Mouse (Mus musculus) NIH3T3 (cell line): ENCODE measurements around the gene Abca13.
A peak's percentile ranks its signal among the peaks of the same experiment; 100 is the strongest.
"Not testable (repeated sequence)": the region's sequence is repeated elsewhere in the genome, so short reads cannot be mapped to it uniquely, and the experiment has no call there.

Experiments used
- DNase-seq: peaks from one replicate; pipeline ENCODE4 v3.0.0-alpha.2; 2012; ENCODE audit warnings: low read depth

Gene Abca13

DNA sequence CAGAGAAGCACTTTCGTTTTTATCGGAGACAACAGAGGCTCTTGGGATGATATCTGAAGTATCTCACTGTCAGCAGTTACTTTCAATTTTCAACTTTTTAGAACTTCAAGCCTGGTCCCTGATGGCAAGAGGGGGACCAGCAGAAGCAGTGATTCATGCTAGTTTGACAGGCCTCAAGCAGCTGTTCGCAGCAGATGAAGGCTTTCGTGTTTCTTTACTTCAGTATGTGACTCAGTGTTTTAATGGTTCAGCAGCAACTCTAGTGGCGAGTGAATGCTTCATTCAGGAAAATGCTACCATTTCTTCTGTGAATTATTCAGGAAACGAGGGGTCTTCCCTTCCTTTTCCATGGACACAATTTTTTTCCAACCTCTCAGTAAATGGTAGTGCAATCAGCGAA lies 99.4 kb downstream of the Abca13 start:
- DNase-seq, result no peak

- no peak for DNase-seq
Measured at GRCm38 (mm10) chr11:9299615-9300014, 107.9 kb downstream of the Abca13 start.

DNA sequence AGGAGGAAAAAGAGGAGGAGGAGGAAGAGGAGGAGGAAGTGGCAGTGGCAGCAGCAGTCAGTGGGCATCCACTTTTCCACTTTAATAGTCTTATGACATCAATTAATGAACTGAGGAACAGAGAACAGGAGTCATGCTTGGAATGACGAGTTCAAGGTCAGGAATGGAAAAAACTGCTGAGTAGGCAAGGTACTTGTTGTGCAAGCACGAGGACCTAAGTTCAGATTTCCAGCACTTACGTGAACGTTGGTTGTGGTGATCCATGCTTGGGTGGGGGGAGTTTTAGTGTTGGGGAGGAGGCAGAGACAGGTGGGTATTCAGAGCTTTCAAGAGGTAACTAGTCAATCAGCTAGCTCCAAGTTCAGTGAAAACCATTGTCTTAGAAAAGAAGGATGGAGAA lies 113.7 kb downstream of the Abca13 start:
- no peak for DNase-seq

GRCm38 (mm10) chr11:9316545-9316944 lies 124.8 kb downstream of the Abca13 start:
- DNase-seq, result no peak

DNA sequence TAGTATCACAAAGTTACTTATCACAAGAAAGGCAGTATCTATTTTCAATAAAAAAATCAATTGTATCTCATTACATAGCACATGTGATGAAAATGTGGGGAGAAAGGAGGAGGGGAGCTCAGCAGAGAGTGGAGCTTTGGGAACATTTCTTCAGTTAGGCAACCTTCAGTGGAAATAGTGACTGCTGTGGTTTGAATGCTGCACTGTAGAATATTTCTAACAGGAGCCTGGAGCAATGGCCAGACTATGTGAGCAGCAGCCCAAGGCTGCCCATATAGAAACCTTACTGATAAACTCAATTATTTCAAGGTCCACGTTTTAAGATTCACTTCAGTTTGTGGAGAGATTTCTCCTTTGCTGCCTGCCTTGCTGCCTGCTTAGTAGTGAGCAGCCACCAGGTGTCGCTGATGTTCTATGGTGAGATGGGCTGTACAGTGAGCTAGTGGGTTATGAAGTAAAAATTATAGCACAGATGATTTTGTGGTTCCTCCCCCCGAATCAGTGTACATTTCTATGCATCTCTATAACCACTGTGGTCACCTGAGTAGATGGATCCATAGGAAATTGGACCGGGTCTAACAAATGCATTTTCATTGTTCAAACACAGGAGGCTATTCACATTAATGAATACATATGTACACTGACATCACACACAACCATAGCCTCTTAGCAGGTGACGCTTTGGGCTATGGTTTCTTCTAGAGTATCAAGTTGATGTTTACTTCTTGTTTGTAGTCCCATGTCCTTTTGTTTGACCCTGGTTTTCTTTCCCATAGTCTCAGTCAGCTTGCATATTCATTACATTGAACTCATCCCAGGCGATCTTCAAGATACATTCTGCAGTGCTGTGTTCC lies 125.6 kb downstream of the Abca13 start:
- DNase-seq, result peak; percentile 77

DNA sequence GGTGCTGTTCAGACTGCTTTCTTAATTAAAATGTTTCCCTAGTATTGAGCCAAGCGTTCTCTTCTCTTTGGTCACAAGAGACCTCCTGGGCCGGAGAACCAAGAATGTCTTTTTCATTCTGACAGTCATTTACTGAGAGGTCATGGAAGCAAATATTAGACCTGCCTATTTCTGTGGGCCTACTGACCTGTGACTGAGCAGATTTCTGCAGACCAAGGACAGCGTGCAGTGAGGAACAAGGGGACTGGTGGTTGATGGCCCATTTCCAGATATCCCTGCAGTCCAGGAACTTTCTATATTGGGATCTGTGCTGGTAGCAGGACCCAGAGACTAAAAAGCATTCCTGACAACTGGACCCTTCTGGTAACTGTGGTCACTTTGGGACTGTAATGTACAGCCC lies 146.4 kb downstream of the Abca13 start:
- DNase-seq, result no peak

DNA sequence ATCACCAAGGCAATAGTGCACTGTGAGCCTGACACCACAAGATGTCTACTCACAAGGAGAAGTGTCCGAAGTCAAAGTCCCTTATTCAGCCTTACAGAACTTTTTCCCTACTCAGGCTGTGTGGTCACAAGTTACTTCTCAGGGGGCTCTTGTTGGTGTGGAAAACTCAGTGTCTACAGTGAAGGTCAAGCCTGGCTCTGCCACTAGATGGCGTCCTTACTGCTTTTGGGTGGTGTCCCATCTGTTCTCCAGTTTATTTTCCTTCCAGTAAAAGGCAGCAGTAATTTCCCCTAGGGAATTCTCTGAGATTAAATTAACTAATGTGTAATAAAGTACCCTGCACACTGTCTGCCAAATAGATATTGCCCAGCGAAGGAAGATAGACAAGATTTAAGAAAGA lies 156.0 kb downstream of the Abca13 start:
- DNase-seq, result no peak

DNA sequence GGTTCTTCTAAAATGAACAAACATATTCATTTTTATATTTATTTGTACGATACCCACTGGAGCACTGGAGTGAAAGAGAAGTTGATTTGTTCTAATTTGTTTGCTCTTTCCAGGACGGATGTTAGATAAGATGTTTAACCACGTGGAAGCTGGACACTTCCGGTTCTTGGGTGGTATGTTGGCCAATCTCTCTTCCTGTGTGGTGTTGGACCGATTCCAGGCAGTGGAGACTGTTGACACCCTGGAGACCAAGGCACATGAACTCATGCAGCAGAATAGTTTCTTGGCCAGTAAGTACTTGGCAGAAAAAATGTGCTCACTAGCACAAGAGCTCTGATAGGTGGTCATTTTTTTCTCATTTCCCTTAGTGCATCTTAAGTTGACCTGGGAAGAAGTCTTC lies 181.4 kb downstream of the Abca13 start:
- DNase-seq, result peak; percentile 3

DNA sequence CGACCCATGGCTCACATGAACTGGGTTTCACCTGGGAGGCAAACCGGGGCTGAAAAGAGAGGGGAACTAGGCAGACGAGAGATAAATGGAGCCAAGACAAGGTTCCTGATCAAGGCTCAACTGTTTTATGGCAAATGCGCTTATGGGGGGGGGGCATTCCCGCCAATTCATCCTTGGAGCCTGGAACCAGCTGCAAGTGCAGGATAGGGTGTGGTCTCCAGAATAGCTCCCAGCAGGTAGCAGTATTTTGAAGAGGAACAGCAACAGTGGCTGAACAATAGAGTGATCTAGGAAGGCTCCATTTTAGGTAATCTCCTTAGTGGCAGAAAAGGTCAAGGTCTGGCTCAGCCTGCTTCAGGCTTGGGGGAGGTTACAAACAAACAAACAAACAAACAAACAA lies 182.7 kb downstream of the Abca13 start:
- not testable (repeated sequence) for DNase-seq

GRCm38 (mm10) chr11:9388520-9388919 lies 196.8 kb downstream of the Abca13 start:
- no peak for DNase-seq

GRCm38 (mm10) chr11:9416946-9417345 lies 225.2 kb downstream of the Abca13 start:
- DNase-seq, result no peak

GRCm38 (mm10) chr11:9420205-9420604 lies 228.5 kb downstream of the Abca13 start:
- DNase-seq, result no peak

GRCm38 (mm10) chr11:9427411-9427810 lies 235.7 kb downstream of the Abca13 start:
- DNase-seq, result no peak

GRCm38 (mm10) chr11:9432807-9433206 lies 241.1 kb downstream of the Abca13 start:
- no peak for DNase-seq

DNA sequence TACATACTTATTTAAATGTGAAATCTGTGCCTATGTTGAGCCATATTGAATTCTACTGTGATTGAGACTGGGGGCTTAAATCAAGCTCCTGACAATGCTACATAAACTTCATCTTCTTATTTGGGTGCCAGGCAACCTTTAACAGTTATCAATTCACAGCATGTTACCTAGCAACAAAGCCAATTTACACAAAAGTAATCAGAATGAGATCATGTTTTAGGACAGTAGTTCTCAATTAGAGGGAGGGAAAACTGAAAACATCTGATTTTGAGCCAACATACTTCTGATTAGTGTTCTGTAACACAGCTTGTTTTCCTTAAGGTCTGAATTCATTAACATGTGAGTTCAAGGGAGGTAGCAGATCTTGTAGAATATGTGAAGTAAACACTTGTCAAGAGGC lies 244.9 kb downstream of the Abca13 start:
- no peak for DNase-seq

DNA sequence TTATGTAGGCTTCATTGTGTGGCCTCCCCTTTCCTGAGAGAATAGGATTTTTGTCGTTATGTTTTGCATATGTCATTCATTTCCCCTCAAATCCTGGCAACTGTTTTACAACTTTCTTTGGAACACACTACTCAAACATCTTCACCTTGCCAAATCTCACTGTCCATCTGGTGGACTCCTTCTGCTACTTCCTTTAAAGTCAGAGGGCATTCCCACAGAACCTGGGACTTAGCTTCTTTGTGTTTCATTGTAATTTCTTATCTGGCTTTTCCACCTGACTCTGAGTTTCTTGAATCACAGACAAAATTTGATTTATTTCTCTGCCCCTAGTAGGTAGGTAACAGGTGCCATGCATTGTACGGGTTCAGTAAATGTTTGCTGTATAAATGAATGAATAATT lies 248.0 kb downstream of the Abca13 start:
- no peak for DNase-seq

DNA sequence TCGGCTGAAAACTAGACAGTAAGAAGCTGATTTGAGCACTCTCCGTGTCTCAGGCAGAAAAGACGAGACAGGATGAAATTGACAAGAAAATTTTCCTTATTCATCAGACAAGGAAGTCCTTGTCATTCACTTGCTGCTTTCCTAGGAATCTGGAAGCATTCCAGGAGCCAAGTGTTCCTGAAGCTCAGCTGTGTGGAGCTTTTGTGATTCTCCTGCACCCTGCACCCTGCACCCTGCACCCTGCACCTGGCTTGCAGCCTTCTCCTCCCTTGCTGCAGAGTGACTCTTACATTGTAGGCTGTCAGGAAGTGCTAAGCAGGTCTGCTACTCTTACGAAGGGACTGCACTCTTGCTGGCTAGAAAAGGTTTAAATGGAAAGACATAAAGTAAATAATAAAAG lies 249.4 kb downstream of the Abca13 start:
- DNase-seq, result no peak

GRCm38 (mm10) chr11:9472400-9472799 lies 280.7 kb downstream of the Abca13 start:
- DNase-seq, result no peak

GRCm38 (mm10) chr11:9481511-9481910 lies 289.8 kb downstream of the Abca13 start:
- DNase-seq, result peak; percentile 6

DNA sequence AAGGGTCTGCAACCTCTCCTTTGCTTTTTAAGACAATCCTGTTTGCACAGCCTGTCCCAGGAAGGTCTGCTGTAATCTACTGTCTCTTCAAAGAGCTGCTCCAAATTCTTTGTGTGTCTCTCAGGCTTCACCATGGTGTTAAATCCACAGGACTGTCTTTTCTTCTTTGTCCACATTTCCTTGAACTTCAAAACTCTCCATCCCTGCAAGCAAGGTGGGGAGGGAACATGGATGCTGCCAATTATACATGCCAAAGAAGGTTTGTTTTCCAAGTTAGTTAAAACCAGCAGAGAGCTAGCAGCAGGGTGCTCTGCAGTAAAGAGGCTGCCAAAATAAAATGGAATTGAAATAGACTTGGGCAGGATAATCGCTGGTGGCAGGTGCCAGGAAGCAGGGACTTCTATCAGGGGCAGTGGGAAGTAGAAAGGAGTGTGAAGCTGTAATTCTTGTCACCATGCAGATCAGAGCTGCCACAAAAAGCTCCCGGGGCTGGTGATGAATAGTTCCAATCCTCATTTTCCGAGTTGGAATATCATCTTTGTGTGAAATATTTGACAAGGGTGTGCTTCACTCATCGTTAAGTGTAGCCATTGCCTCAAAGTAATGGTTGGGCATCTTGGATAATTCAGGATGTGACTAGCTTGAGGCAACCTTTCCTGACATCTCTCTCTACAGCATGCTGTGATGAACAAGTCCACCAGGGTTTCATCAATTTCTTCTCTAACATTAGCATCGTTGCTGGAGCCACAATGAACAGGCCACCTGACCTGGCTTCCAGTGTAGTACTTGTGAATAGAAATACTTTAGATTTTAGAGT lies 308.8 kb downstream of the Abca13 start:
- DNase-seq, result no peak

- DNase-seq, result not testable (repeated sequence)
Measured at GRCm38 (mm10) chr11:9514966-9515365, 323.2 kb downstream of the Abca13 start.

- no peak for DNase-seq
Measured at GRCm38 (mm10) chr11:9528556-9528955, 336.8 kb downstream of the Abca13 start.

- DNase-seq, result no peak
Measured at GRCm38 (mm10) chr11:9531715-9532114, 340.0 kb downstream of the Abca13 start.
